Mouse (Mus musculus) small intestine, adult 2 months (tissue): ENCODE results near the gene Rptor.

Source experiments
- CTCF ChIP-seq: fragments of 200-500 bp; IDR thresholded peaks from 2 replicates; pipeline ENCODE4 v1.5.1; 2012; ENCODE audit warnings: low read depth, mild to moderate bottlenecking, control low read depth, inconsistent platforms, low read length, moderate library complexity, mixed read lengths; ENCODE audit not compliant: insufficient replicate concordance, insufficient read length; ENCODE audit errors: extremely low read depth
- POLR2A ChIP-seq: fragments of 200-500 bp; IDR thresholded peaks from 2 replicates; pipeline ENCODE4 v1.6.1; 2012; ENCODE audit warnings: low read depth, mild to moderate bottlenecking, control low read depth, inconsistent platforms, low read length, moderate library complexity

- no peak for TF ChIP-seq CTCF
- no peak for TF ChIP-seq POLR2A
These were observed 136.5 kb downstream of the Rptor start for GRCm38 (mm10) chr11:119738990-119739846.
